Mouse (Mus musculus): ENCODE results near the gene Galnt16. TPM values are rescaled to one million over a fixed set of nuclear protein-coding genes. Genes with fewer than 3 reads are reported as not detected.

Galnt16 gene
- total and polyA plus RNA-seq, 2 experiments from 2014 or later = 28.2 to 65.1 TPM

DNA sequence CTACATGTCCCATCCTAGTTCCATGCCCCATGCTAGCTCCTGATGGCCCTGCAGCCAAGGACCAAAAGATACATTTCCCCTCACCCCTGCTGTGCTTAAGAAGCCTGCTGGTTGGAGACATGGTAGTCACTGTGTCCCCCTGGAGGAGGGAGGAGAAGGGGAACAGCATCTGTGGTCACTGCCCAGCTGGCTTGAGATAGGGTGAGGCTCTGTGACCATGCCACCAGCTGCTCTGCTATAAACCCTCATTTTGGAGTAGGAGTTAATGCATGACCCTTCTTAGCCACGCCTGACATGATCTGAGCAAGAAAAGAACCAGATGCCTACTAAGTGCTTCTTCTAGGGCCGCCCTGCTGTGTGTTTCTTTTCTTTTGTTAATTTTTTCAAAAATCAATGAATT lies 51.5 kb downstream of the Galnt16 start:
- H3K4me3 ChIP-seq (ENCODE audit: low read depth, low read length) = no peak overlapping the region
- no peak overlapping the region for H3K4me2 ChIP-seq (ENCODE audit: low read depth)
- WGBS = 88% methylated on average over 2 of the region's 2 CpGs
- H3K36me3 ChIP-seq (ENCODE audit: insufficient read depth) = no peaks in the 10 kb centered on the region
- H3K9me3 ChIP-seq (ENCODE audit: low read length) = no peaks in the 10 kb centered on the region
- DNase-seq (no peak), ATAC-seq (no peak)
- H3K27ac ChIP-seq (ENCODE audit: low read depth, low read length) = no peak overlapping the region
- H3K4me1 ChIP-seq (ENCODE audit: insufficient read depth) = peaks cover 4% of the 10 kb centered on the region
- no peak overlapping the region for H3K9ac ChIP-seq
- no peak for TF ChIP-seq CTCF (IDR thresholded peaks at IDR 0.05; ENCODE audit: low read depth)
- H3K27me3 ChIP-seq (ENCODE audit: insufficient read depth, low read length) = no peaks in the 10 kb centered on the region

GRCm38 (mm10) chr12:80574318-80574717 lies 56.2 kb downstream of the Galnt16 start:
- no peak overlapping the region for H3K4me2 ChIP-seq (ENCODE audit: low read depth)
- WGBS = 87% methylated on average over 4 of the region's 4 CpGs
- TF ChIP-seq CTCF (IDR thresholded peaks at IDR 0.05; ENCODE audit: low read depth) = no peak
- no peak overlapping the region for H3K9ac ChIP-seq
- no peak for ATAC-seq
- no peak for DNase-seq
- no peaks in the 10 kb centered on the region for H3K9me3 ChIP-seq (ENCODE audit: low read length)
- H3K27ac ChIP-seq (ENCODE audit: low read depth, low read length) = no peak overlapping the region
- no peaks in the 10 kb centered on the region for H3K4me1 ChIP-seq (ENCODE audit: insufficient read depth)
- no peaks in the 10 kb centered on the region for H3K27me3 ChIP-seq (ENCODE audit: insufficient read depth, low read length)
- H3K36me3 ChIP-seq (ENCODE audit: insufficient read depth) = no peaks in the 10 kb centered on the region; the same call in 1 of the 2 replicates
- H3K4me3 ChIP-seq (ENCODE audit: low read depth, low read length) = no peak overlapping the region

GRCm38 (mm10) chr12:80574825-80575371 lies 56.8 kb downstream of the Galnt16 start:
- H3K4me3 ChIP-seq (ENCODE audit: low read depth, low read length) = no peak overlapping the region
- 31% methylated on average over 15 of the region's 15 CpGs for WGBS
- no peak for DNase-seq
- H3K9me3 ChIP-seq (ENCODE audit: low read length) = no peaks in the 10 kb centered on the region
- no peak for TF ChIP-seq CTCF (IDR thresholded peaks at IDR 0.05; ENCODE audit: low read depth)
- H3K9ac ChIP-seq = no peak overlapping the region
- peak overlapping the region; percentile 62; the same call in 1 of the 2 replicates for H3K27ac ChIP-seq (ENCODE audit: low read depth, low read length)
- H3K4me2 ChIP-seq (ENCODE audit: low read depth) = no peak overlapping the region
- no peaks in the 10 kb centered on the region for H3K27me3 ChIP-seq (ENCODE audit: insufficient read depth, low read length)
- peak; percentile 48 for ATAC-seq
- H3K4me1 ChIP-seq (ENCODE audit: insufficient read depth) = no peaks in the 10 kb centered on the region
- no peaks in the 10 kb centered on the region; the same call in 1 of the 2 replicates for H3K36me3 ChIP-seq (ENCODE audit: insufficient read depth)

DNA sequence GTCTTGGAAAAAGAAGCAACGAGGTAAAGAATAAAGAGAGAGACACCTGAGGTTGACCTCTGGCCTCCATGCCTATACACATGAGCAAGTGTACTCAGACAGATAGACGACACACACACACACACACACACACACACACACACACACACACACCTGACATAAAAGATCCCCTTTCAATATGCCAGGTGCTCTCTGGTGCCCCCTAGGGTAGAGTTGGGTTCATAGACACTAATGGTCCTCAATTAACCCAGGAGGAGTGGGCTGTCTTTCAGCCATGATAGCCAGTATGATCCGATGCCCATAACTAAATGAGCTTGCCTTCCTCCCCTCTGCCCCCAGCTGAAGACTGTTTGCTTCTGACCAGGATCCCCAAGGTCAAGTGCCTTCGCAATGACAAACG lies 59.0 kb downstream of the Galnt16 start:
- Histone ChIP-seq H3K36me3 (ENCODE audit: insufficient read depth) (peaks cover 6% of the 10 kb centered on the region; the same call in 1 of the 2 replicates), H3K27me3 (ENCODE audit: insufficient read depth, low read length) (no peaks in the 10 kb centered on the region), H3K4me2 (ENCODE audit: low read depth) (no peak overlapping the region), H3K4me1 (ENCODE audit: insufficient read depth) (no peaks in the 10 kb centered on the region), H3K27ac (ENCODE audit: low read depth, low read length) (no peak overlapping the region), H3K9ac (no peak overlapping the region), H3K4me3 (ENCODE audit: low read depth, low read length) (no peak overlapping the region), H3K9me3 (ENCODE audit: low read length) (no peaks in the 10 kb centered on the region)
- peak; percentile 61 for TF ChIP-seq CTCF (IDR thresholded peaks at IDR 0.05; ENCODE audit: low read depth)
- no peak for DNase-seq
- ATAC-seq = no peak
- 73% methylated on average over 5 of the region's 5 CpGs for WGBS

- no peak overlapping the region for H3K4me2 ChIP-seq (ENCODE audit: low read depth)
- 77% methylated on average over 5 of the region's 5 CpGs for WGBS
- ATAC-seq (no peak), DNase-seq (no peak)
- no peak overlapping the region for H3K9ac ChIP-seq
- H3K27me3 ChIP-seq (ENCODE audit: insufficient read depth, low read length) = no peaks in the 10 kb centered on the region
- no peak for TF ChIP-seq CTCF (IDR thresholded peaks at IDR 0.05; ENCODE audit: low read depth)
- no peaks in the 10 kb centered on the region for H3K4me1 ChIP-seq (ENCODE audit: insufficient read depth)
- no peak overlapping the region for H3K4me3 ChIP-seq (ENCODE audit: low read depth, low read length)
- H3K36me3 ChIP-seq (ENCODE audit: insufficient read depth) = peaks cover 10% of the 10 kb centered on the region
- no peaks in the 10 kb centered on the region for H3K9me3 ChIP-seq (ENCODE audit: low read length)
- no peak overlapping the region for H3K27ac ChIP-seq (ENCODE audit: low read depth, low read length)
Observed at GRCm38 (mm10) chr12:80581357-80581756, 63.3 kb downstream of the Galnt16 start.

GRCm38 (mm10) chr12:80584973-80585372 lies 66.9 kb downstream of the Galnt16 start:
- Histone ChIP-seq H3K27ac (ENCODE audit: low read depth, low read length) (no peak overlapping the region), H3K36me3 (ENCODE audit: insufficient read depth) (peaks cover 20% of the 10 kb centered on the region), H3K4me2 (ENCODE audit: low read depth) (no peak overlapping the region), H3K9ac (no peak overlapping the region), H3K9me3 (ENCODE audit: low read length) (no peaks in the 10 kb centered on the region), H3K4me1 (ENCODE audit: insufficient read depth) (no peaks in the 10 kb centered on the region), H3K27me3 (ENCODE audit: insufficient read depth, low read length) (no peaks in the 10 kb centered on the region), H3K4me3 (ENCODE audit: low read depth, low read length) (no peak overlapping the region)
- DNase-seq = no peak
- ATAC-seq = no peak
- WGBS = 31% methylated on average over 2 of the region's 2 CpGs
- TF ChIP-seq CTCF (IDR thresholded peaks at IDR 0.05; ENCODE audit: low read depth) = peak; percentile 53

- Histone ChIP-seq H3K4me2 (ENCODE audit: low read depth) (no peak overlapping the region), H3K4me1 (ENCODE audit: insufficient read depth) (no peaks in the 10 kb centered on the region), H3K36me3 (ENCODE audit: insufficient read depth) (peaks cover 50% of the 10 kb centered on the region), H3K9ac (no peak overlapping the region), H3K9me3 (ENCODE audit: low read length) (no peaks in the 10 kb centered on the region), H3K4me3 (ENCODE audit: low read depth, low read length) (no peak overlapping the region), H3K27me3 (ENCODE audit: insufficient read depth, low read length) (no peaks in the 10 kb centered on the region), H3K27ac (ENCODE audit: low read depth, low read length) (no peak overlapping the region)
- no peak for ATAC-seq
- no peak for DNase-seq
- 90% methylated on average over 4 of the region's 4 CpGs for WGBS
- no peak for TF ChIP-seq CTCF (IDR thresholded peaks at IDR 0.05; ENCODE audit: low read depth)
Observed at GRCm38 (mm10) chr12:80594141-80594540, 76.1 kb downstream of the Galnt16 start.

Measured in forebrain, postnatal 0 days (tissue).